Mouse (Mus musculus): Measurements from ENCODE around the gene Ect2.
A peak's percentile ranks its signal among the peaks of the same experiment; 100 is the strongest.

The Ect2 gene

DNA sequence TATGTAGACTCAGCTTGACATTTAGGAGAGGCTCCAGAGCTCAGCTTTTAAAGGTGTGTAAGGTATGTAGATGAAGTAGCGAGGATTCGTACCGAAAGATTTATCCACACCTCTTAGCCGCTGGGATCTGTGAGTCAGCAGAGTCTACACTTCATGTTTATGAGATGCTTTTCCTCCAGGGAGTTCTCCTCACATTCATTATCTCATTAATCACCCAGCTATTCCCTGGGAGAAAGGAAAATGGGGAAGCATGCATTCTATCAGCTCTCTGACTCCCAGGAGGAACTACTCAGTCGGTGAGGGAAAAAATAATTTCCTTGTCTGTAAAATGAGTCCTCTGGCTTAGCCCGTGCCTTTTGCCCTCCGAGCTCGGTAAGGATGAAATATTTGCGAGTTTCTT lies 83.3 kb downstream of the Ect2 start:
- DNase-seq (ENCODE audit: low read depth) = no peak

DNA sequence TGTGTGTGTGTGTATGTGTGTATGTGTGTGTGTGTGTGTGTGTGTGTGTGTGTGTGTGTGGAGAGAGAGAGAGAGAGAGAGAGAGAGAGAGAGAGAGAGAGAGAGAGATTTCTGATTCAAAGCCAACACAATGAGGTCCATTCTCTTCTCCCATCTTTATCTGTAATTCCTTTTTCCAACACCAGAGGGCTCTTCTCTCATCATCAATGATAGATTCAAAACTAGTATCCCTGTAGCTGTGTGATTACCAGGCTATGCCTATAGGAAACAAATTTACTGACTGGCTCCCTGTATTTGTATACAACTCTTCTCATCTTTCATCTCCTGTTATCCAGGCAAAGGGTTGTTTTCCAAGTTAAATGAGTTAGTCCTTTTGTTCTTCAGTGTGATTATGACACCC lies 86.5 kb downstream of the Ect2 start:
- DNase-seq (ENCODE audit: low read depth) = peak; percentile 51

DNA sequence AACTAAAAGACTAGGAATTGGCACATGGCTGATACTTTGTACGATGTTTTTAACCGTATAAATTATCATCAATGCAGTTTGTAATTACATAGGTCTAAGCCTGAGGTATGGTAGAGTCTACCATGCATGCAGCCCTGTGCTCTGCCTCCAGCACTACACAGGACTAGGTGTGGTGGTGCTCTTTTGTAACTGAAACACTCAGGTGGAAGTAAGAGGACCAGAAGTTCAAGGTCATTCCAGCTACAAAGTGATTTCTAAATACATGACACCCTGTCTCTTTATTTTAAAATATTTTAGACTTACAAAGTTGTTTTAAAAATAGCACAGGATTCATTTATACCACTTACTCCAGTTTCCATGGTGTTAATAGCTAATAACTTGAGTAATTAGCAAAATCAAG lies 88.8 kb downstream of the Ect2 start:
- no peak for DNase-seq (ENCODE audit: low read depth)

DNA sequence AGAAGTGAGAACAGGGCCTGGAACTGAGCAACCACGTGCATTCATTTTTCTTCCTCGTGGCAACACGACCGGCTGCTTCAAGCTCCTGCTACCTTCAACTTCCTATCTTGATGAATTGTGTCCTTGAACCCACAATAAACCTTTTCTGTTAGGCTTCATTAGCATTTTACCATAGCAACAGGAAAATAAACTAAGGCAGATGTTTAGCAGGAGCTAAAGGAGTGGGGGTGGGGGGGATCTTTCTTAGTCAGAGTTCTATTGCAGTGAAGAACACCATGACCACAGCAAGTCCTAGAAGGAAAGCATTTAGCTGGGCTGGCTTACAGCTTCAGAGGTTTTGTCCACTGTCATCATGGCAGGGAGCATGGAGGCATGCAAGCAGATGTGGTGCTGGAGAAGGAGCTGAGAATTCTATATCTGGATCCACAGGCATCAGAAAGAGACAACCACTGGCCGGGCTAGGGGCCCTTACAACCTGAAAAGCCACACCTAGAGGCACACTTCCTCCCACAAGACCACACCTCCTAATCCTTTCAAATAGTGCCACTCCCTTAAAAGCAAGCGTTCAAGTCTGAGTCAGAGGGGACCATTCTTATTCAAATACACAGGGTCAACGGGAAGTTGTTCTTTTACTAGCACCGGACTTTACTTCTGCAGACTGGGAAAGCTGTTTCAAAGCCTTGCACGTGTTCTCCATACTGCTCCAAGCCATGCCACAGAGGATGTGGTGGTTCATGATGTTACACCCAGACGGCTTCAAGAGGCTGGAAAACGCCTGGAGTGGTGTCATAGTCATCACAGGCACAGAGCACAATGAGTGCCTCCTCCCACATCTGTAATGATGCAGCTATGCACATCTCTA lies 90.0 kb downstream of the Ect2 start:
- DNase-seq (ENCODE audit: low read depth) = no peak

DNA sequence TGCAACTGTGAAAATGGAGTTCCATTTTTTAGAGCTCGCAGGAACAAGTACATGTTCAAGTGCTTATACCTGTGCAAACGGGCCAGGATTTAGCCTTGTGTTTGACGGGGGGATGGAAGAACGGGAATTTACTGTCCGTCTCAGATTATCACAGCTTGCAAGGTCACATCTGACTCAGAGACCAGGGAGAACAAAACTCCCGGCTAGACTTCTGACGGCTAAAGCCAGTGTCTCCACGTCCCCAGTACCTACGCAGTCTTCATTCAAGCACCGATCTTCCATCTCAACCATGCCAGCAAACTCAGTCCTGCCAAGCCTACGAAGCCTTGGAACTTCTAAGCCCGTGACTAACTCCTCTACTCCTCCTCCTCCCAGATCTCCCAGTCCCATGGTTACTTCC lies 93.2 kb downstream of the Ect2 start:
- no peak for DNase-seq (ENCODE audit: low read depth)

DNA sequence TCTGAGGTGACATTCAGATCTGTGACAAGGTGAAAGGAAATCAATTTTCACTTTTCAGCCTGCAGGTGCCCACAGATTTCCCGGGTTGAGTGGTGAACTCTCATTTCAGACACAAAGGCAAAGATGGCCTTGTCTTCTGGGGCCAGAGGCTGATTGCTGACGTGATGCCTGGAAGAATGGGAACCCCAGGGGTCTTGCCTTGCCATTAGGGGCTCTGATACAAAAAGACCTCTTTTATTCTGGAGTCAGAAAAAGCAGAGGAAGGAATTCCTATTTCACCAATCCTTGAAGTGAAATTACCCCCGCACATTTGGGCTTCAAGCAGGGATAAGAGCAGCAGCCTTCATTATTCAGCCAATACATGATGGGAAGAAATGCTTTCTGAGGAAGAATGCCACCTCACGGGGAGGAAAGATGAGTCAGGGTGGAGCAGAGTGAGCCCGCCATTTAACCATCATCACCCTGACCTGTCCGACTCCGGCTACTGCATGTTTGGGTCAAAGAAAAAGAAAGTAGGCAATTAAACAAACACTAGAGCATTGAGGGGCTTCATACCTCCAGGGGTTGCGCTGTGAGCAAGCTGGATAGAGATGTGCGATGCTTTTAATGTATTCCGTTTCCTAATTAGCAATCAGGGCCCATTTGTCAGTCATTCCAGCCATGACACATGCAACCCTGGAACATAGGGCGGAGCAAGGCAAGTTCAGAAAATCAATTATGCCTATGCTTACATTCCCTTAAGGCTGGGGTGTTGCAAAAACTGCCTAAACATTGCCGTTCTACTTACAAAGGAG lies 94.0 kb downstream of the Ect2 start:
- DNase-seq (ENCODE audit: low read depth) = no peak

DNA sequence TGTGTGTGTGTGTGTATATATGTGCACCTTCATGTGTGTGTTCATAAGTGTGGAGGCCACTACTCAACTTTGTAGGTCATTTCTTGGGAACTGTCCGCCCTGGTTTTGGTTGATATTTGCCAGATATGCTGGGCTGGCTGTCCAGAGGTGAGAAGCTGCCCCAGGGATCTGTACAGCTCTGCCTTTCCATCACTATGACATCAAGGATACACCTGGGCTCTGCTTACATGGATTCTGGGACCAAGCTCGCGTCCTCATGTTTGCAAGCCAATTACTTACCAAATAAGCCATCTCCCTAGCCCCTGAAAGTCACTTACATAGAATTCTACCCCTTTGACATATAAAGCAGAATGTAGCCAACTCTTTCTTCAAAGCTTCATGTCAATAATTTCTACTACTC lies 98.2 kb downstream of the Ect2 start:
- DNase-seq (ENCODE audit: low read depth) = no peak

DNA sequence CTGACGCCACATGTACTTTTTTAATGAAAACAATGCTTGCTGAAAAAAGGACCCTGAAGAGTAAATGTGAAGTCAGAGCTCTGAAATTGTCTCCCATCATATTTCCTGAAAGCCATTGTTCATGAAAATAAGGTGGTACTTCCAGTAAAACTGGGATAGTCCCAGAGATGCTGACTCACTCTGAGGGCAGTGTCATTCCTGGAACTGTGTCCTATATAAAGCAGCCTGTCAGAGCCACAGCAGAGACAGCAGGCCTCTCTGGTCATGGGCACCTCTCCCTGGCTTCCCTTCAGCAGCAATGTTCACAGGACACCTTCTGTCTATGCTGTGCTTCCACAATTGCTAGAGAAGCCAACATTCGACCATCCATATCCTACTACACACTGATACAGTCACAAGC lies 98.9 kb downstream of the Ect2 start:
- no peak for DNase-seq (ENCODE audit: low read depth)

Measured in NIH3T3 (cell line).